Mouse (Mus musculus): ENCODE measurements around the gene Ulk1.
"Not testable (repeated sequence)": the region's sequence is repeated elsewhere in the genome, so short reads cannot be mapped to it uniquely, and the experiment has no call there.

Ulk1 gene

DNA sequence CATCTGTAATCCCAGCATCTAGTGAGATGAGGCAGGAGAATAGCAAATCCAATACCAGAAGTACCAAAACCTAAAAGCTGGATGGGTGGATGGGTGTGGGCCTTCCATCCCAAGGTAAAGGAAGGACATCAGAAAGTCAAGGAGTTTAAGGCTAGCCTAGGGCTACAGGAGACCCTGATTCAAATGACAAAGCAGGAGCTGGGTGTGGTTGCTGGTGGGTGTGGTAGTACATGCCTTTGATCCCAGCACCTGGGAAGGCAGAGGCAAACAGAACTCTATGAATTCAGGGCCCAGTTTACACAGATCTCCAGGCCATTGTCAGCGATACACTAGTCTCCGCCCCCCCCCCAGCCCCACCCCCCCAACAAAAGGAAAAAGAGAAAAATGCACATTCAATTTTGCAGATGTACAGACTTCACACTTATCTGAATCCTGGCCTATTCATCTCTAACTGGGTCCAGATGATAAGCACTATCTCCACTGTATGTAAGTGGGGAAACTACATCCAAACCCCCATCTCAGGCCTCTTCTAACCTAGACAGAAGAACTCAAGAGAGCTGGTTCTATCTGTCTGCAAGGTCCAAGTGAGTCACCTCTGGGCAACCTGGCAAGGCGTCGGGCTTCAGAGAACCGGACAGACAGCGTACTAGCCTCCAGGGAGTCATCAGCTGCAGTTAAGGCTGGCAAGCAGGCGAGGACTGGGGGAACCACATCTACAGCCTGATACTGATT lies 5.7 kb downstream of the Ulk1 start:
- DNase-seq (ENCODE audit: low spot score in 2 of 2), result no peak

DNA sequence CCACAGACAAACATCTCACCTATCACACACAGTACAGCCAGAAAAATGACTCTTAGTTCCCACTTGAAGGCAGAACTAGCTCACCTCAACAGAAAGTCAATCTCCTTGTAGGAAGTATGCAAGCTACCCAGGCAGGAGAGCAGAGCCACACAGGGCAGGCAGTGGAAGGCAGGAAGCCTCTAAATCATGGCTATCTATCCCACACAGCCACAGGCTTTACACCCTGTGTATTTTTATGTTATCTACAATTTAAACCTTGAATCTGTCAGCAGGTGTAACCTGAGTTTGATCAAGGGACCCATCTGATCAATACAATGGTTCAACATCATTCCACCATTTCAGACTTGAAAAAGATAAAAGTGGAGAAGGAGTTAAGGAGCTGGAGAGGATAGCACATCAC lies 7.1 kb downstream of the Ulk1 start:
- DNase-seq (ENCODE audit: low spot score in 2 of 2), result no peak

DNA sequence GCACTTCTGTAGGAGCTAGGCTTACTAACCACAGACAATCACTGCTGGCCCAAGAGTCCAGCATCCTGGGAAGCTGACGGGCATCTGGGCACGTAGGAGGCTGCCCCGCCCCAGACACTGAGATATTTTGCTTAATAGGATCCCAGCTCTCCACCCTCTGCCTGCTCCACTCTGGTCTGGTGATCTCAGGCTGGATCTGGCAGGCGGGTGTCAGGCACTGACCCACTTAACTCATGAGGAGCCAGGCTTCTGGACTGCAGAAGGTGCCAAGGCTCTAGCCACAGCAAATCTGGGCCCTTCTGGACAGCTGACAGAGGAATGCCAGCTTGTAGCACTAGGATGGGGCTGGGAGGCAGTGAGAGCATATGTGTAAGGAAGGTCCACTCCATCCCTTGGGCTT lies 7.7 kb downstream of the Ulk1 start:
- no peak for DNase-seq (ENCODE audit: low spot score in 2 of 2)

DNA sequence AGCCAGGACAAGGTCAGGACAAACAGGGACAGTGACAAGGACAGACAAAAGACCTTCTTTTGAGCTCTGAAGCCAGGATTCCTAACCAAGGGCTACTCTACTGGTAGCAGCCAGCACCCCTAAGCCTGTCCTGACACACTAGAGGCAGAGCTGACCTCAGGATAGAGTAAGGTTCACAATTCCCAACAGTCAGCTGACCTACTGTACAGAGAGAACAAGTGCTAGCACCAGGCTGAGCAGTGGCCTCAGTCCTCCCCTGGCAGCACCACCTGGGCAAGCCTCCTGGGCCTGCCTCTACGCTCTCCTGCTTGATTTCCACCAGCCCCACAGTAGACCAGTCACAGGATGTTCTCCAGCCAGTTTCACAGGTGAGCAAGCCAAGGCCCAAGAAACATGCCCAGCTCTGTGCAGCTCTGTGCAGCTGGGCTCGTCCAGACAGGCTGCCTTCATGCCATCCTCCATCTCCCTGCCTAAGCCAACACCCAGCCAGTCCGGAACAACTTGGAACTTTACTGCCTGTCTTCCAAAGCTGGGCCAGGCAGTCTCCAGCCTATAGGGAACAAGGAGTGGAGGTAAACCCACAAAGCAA lies 8.8 kb downstream of the Ulk1 start:
- DNase-seq (ENCODE audit: low spot score in 2 of 2), result no peak

DNA sequence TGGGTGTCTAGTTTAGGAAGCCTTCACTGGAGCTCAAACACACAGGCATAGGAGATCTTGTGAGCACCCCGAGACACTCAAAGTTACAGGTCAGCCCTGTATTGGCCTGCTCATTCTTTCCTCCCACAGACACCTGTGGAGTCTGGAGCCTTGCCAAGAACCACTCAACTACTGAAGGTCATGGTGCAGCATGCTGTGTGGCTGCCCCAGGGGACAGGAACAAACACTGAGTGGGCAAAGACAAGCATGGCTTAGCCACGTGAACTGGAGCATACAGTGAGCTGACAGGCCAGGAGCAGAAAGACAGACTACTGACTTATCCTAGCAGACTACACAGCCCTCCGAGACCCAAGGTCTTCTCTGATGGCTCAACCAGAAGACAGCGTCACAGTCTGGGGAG lies 12.2 kb downstream of the Ulk1 start:
- no peak for DNase-seq (ENCODE audit: low spot score in 2 of 2)

DNA sequence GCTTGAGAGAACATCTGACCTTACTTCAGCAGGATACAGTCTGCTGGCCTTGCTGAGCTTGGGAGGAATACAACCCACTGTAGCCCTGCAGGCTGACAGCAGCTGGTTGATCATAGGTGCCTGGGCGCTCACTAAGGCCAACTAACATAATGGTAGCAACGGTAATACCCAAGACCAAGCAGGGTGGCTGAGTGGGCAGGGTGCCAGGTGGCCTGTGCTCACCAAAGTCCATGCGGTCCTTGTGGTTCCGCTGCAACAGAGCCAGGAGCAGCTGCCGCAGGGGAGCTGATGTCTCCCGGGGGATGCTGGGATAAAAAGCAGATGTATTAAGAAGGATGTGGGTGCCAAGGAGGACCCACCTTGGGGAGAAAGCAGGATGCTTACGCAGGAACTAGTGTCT lies 15.5 kb downstream of the Ulk1 start:
- DNase-seq (ENCODE audit: low spot score in 2 of 2), result no peak

DNA sequence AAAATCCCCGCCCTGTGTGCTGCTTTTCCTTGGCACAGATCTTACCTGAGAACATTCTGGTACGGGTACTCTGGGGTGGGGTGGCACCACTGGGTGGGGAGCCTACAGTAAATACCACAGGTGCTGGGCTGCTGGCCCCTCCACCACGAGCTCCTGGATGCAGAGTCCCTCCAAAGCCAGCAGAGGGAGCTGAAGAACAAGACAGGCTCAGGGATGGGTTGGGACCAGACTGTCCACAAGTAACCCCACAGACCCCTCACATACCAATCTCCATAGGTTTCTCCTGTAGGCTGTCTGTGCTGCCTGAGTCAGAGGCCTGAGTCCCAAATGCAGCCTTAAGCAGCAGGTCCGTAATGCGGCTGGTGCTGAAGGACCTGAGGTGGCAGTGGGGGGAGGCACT lies 21.2 kb downstream of the Ulk1 start:
- no peak for DNase-seq (ENCODE audit: low spot score in 2 of 2)

DNA sequence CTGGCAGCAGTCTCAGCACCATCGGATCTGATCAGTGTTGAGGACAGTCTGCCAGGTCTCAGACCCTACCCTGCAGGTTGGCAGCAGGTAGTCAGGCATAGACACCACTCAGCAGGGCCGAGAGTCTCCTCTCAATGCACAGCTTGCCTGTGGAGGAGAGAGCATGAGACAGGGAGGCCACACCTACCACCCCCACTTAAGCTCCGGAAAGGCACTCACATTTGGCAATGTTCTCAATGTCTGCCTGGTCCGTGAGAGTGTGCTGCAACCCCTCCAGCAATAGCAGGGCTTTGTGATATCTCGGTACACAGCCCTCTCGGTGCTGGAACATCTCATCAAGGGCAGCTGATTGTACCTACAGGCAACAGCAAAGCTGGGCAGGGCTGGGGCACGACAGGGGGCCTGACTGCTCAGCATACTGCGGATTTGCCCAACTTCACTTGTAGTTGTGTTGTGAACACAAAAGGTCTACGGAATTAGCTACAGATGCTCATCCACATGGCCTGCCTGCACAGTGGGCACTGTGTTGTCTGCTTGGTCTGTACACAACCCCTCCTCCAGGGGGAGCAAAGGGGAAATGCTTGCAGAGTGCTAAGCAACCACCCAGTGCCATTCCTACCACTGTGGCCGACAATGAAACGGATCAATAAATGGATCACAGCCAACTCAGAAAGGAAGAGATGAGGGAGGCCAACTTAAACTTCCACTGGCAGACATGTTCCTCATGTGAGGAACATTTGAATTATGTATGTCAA lies 23.6 kb downstream of the Ulk1 start:
- DNase-seq (ENCODE audit: low spot score in 2 of 2), result peak; percentile 57 to 59

DNA sequence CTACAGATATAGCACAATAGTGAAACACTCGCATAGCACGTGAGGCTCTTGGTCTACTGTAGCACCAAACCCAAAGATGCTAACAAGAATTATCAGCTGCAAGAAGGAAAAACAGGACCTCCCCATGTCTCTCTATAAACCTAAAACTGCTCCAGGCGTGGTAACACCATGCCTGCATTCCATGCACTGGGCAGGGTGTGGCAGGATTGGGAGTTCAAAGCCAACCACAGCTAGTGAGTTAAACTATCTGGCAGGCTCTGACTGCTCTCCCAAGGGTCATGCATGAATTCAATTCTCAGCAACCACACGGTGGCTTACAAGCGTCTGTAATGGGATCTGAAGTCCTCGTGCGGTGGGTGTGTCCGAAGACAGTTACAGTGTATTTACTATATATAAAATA lies 26.7 kb downstream of the Ulk1 start:
- no peak for DNase-seq (ENCODE audit: low spot score in 2 of 2)

DNA sequence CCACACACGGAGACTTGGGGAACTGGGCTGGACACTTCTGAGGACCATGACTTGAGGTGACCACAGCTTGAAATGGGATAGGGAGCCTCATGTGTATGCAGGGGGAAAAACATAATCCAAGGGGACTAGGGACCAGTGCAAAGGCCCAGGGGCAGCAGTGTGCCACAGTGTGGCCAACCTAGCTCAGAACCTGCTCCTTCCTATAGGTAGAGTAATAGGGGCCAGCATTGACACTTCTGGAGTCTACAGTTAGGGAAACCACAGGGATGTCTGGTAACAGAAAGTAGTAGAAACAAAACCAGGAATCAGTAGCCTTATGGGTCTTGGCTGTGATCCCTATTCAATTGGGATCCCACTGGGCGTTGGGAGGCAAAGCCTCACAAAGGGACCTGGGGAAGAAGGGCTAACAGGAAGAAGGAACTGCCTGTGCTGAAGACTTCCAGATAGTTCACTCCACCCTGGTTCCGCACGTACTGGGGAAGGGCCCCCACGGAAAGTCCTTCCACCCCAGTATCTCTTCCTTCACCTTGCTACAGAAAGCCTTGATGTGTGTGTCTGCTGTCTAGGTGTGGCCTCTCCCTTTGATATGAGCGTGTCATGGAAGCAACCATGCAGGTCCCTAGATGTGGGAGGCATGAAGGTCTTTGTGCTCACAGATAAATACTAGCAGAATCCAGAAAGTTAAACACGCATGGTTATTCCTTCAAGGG lies 28.2 kb downstream of the Ulk1 start:
- no peak for DNase-seq (ENCODE audit: low spot score in 2 of 2)

DNA sequence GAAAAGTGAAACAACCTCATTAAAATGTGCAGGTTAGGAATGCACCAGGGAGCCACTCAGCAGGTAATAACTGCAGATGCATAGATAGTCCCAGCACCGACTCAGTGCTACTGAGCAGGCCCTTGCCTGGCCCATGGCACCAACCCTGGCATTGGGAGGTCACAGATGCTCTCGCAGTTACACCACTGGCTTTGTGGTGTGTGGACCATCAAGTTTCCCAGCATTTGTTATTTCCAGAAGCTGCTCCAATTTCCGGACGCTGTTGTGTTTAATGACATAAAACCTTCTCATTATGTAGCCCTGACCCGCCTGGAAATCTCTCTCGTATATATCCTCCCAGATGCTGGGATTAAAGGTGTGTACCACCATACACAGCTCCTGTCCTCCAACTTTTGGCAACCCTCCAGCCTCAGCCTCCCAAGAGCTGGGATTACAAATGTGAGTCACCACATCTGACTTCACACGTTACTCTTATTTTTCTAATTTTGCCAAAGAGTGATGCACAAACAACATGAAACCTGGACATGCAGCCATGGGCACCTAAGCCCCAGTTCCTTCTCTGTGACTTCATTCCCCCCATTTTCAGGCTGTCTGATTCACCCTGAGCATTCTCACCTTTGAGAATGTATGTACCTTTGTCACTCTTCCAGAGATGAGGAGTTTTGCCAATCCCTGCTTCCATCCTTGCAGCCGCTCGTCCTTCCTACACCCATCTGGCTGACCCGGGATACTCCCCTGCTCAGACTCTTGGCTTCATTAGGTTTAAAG lies 29.0 kb downstream of the Ulk1 start:
- no peak for DNase-seq (ENCODE audit: low spot score in 2 of 2)

DNA sequence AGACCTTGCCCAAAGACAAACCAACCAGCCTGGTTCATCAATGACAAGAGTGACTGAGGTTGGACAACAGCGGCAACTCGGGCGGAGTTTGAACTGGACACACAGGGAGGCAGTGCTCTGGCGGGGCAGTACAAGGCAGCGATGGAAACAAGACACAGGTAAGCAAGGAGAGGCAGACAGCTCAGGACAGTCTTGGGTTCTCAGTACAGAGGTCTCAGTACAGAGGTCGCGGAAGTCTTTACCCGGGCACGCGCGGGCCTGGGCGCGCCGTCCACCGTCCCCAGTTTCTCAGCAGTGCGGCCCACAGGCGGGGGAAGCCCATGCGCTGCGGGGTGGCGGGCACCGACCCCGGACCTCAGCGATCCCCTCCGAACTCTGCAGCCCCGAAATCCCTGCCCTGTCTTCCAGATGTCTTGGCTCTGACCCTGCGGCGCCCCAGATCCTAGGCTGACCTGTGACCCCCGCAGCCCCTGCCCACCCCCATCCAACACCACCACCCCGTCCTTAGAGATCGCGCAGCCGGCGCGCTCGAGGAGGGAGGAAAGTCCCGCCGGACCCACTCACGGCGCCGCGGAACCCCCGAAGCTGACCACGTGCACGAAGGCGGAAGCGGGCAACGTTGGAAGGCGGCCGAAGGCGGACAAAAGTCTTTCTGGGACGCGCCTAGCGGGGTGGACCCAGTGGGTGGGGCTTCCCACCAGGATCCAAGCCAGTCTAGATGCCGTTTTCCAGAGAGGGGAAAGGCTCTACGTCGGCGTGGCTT lies 29.7 kb downstream of the Ulk1 start, which contains the start of gene Pus1:
Gene Pus1, minus strand, starts transcription at position 662 of the 763 bp plus-strand sequence.
- DNase-seq (ENCODE audit: low spot score in 2 of 2), result peak; percentile 95 to 98

DNA sequence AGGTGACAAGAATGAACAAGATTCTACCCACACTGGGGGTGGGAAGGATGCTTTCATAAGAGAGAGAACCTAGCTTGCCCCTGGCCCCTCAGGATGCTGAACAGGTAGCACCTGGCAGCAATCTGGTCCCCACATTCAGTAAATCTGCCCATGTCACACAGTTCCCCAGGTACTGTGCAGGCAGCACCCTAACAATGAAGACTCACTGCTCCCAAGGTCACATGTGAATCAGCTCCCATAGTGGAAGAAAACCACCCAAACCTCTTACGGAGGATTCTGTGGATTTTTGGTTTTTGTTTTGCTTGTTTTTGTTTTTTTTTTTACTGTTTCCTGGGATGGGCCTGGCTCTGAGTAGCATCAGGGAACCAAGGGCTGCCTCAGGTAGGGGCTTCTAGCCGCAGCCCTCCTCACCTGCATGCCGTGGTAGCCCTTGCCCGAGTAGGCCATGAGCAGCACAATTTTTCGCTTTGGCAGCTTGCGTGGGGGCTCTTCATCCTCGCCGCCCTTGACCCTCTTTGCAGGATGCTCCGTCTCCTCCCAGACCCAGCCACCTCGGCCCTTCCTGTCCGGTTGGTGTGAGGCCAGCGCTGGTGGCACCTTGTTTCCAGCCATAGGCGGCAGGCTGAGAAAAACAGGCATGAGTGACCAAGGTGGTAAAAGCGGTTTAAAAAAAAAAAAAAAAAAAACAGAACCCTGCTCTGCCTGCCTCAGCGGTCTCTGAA lies 30.5 kb downstream of the Ulk1 start:
- no peak for DNase-seq (ENCODE audit: low spot score in 2 of 2)

DNA sequence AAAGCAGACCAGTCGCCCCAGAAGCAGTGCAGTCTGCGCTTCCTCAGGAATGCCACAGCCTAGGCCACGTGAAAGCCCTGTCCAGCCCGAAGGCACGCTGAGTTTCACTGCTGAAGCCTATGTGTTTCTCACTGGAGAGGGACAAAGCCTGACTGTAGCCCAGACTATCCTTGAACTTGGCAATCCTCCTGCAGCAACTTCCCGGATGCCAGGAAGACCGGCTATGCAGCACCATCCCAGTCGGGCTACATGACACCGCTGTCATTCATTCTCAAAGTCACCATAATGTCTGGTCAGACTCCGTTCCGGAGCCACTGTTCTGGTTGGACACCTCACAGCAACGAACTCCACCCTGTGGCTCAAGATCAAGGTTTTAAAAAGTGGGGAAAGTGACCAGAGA lies 31.6 kb downstream of the Ulk1 start:
- no peak for DNase-seq (ENCODE audit: low spot score in 2 of 2)

DNA sequence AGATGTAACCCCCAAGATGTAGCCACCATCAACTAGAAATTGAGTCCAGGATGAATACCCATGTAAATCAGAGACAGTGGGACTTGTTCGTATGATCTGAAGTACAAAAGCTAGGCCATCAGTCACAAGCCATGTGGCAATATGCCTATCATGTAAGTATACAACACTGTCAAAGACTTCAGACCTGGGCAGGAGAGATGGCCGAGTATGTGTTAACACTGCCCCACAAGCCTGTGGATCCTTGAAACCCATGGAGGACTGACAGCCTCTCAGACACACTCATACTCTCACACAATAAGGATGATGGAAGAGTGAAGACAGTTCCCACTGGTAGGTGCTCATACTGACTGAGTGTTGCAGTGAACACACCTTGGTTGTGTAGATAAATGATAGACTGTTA lies 33.8 kb downstream of the Ulk1 start:
- DNase-seq (ENCODE audit: low spot score in 2 of 2), result no peak

DNA sequence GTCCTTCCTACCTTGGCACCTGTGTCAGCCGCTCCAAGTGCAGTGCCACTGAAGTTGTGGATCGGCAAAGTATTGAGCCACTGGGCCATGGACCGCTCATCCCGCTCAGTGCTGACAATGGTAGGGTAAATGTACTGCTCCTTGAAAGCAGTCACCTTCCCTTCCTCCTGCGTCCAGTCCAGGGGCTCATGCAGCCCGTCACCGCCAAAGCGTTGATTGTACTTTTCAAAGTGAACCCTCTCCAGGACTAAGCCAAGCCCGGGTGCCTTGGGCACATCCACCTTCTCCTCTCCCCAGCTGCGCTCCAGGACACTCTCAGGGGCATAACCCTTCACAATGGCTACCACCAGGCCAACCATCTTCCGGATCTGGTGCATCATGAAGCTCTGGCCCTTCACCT lies 35.4 kb downstream of the Ulk1 start:
- DNase-seq (ENCODE audit: low spot score in 2 of 2), result no peak

DNA sequence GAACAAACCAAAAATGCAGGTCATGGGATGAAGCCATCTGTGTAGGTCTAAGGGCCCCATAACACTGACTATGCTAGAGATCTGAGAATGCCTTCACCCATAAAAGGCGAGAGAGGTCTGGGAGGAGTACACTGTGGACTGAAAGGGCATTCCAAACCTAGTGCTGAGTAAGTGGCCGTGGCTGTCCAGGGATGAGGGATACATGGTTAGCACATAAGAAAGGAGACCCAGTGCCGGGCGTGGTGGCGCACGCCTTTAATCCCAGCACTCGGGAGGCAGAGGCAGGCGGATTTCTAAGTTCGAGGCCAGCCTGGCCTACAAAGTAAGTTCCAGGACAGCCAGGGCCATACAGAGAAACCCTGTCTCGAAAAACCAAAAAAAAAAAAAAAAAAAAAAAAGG lies 37.0 kb downstream of the Ulk1 start:
- not testable (repeated sequence) for DNase-seq (ENCODE audit: low spot score in 2 of 2)

DNA sequence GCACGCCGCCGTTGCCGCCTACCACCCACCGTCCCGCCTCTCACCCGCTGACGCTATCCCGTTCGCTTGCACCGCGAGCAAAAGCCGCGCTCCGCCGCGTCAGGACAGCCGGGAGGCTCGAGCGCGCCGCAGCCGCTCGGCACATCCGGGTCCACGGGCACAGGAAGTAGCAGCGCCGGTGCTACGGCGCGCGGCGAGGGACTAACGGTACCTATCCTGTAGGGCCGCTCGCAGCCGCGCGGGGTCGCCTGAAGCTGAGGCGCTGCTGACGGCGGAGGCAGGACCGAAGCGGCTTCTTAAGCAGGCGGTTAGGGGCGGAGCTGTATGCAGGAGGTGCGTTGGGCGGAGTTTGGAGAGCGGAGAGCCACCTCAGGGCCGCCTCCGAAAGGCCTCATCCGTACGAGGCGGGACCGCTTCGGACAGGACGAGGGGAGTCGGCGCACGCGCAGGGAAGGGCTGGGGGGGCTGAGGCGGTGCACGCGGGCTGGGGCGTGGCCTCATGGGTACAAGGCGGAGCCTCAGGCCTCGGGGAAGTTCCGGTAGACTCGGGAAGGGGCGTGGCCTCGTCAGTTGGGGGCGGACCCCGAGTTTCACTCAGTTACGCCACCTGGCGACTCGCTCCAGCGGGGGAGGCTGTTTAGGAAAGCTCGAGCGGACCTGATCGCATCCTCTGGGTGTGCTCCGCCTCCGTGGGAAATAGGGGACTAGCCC lies 39.3 kb downstream of the Ulk1 start, which contains the start of gene Ep400:
Gene Ep400, minus strand, starts transcription at position 270 of the 711 bp plus-strand sequence.
- peak; percentile 99 for DNase-seq (ENCODE audit: low spot score in 2 of 2)

DNA sequence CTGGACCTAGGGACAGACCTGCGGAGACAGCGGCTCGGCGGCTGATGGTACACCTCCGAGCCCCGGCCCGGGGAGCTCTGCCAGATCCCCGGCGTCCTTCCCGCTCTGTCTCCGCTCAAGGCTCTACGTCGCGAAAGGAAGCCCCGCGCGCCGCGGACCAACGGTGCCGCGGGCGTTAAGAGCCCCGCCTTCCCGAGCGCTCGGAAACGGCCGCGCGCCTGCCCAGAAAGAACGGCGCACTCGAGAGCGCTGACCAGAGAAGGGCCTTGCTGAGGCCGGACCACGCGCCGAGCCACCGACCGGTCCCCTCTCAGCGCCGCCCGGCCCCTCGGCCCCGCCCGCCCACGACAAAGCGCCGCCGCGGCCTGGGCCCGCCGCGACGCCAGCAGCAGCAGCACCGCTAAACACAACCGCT lies 39.9 kb downstream of the Ulk1 start:
- peak; percentile 34 to 36 for DNase-seq (ENCODE audit: low spot score in 2 of 2)

Data from right cerebral cortex, adult 2 months (tissue).